Mouse (Mus musculus) cerebellum, adult 9-11 months (tissue): ENCODE measurements around the gene Gm29554.
"Not testable (repeated sequence)": the region's sequence is repeated elsewhere in the genome, so short reads cannot be mapped to it uniquely, and the experiment has no call there.

Experiments
- DNase-seq: peaks from one replicate; pipeline ENCODE4 v3.0.0; 2022

Gene Gm29554

DNA sequence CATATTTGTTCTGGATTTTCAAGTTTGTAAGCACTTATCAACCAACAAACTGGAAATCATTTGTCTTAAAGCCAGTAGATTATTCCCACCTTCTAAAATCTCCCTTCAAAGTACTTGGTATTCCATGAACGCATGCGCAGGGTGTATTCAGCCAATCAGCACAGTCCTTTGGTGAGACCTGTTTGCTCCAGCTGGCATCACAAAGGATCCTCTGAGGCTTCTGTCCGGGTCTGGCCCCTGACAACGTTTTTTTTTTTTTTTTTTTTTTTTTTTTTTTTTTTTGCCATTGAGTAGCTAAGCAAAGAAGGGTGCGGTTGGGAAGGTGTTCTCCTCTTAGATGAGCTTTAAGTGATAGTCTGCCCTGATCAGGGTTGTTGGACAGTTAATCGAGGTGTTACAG lies at the start of gene Gm29554:
Gene Gm29554, plus strand, starts transcription at position 301 of the 400 bp plus-strand sequence.
- DNase-seq: not testable (repeated sequence)
